Mouse (Mus musculus) hindlimb bud, embryonic 11.5 days (tissue): ENCODE measurements around the gene Vsig10.
A peak's percentile ranks its signal among the peaks of the same experiment; 100 is the strongest.
"Not testable (repeated sequence)": the region's sequence is repeated elsewhere in the genome, so short reads cannot be mapped to it uniquely, and the experiment has no call there.

Experiments used
- DNase-seq: peaks from one replicate; pipeline ENCODE4 v3.0.0-alpha.2; 2012; ENCODE audit warnings: low read depth, low spot score; ENCODE audit errors: extremely low spot score

Gene Vsig10

DNA sequence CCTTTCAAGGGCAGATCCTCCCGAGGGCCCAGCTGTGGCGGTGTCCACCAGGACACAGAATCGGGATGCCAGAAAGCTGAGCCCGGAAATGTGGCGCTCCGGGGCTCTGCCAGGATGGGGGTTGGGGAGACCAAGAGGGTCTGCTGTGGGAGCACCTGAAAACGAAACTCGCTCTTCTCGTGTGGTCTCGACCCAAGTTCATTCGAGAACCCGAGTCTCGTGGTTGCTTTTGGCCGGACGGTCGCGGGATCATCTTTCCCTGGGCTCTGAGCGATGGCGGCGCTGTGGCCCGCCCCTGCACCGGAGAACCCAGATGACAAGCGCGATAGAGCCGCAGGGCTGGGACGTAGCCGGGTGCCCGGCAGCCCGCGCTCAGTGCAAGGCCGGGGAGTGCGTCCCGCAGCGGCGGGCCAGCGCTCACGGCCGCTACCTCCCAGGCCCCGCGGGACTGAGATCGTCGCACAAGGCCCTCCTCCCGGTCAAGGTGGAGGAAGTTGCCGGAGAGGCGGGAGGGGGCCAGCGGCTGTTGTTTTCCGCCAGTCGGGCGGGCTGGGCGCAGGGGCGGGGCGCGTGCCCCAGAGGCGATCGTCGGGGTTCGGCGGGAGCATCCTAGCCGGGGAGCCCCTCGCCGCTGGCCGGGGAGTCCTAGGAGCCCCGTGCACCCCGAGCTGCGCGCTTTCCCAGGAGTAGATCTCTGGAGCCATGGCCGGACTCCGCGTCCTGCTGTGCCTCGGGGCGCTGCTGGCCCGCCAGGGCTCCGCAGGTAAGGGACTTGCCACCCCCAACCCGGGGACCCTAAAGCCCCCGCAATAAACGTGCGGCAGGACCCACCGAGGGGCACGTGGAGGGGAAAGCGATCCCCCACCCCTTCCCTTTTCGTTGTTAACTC lies at the start of gene Vsig10:
Gene Vsig10, plus strand, starts transcription at position 343 of the 889 bp plus-strand sequence.
- DNase-seq, result no peak

DNA sequence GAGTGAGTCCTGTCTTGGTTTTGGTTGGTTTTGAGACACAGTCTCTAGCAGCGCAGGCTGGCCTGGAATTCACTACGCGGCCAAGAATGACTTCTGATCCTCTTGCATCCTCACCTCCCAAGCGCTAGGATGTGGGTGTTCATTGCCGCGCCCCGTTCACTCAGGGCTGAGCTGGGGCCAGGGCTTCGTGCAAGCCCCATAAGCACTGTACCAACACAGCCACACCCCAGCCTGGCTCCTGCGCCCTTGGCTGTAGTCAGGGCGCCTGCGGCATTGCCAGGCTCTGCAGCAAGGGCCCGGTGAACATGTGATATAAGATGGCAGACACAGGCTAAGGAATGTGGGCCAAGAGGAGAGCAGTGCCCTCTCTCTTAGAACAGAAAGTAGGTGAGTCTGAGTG lies 49.5 kb upstream of the Vsig10 start:
- DNase-seq, result no peak

DNA sequence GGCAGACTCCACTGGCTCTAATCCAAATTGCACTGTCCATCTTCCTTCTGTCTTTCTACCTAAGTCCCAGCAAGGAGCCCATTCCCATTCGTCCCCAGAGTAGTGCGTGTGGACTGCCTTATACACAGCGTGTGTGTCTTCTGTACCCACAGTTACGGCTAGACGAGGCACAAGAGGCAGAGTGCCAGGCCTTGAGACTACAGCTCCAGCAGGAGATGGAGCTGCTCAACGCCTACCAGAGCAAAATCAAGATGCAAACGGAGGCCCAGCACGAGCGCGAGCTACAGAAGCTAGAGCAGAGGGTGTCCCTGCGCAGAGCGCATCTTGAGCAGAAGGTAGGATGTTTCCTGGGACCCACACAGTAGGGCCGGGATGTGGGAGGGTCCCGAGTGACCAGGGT lies 46.9 kb upstream of the Vsig10 start:
- no peak for DNase-seq

DNA sequence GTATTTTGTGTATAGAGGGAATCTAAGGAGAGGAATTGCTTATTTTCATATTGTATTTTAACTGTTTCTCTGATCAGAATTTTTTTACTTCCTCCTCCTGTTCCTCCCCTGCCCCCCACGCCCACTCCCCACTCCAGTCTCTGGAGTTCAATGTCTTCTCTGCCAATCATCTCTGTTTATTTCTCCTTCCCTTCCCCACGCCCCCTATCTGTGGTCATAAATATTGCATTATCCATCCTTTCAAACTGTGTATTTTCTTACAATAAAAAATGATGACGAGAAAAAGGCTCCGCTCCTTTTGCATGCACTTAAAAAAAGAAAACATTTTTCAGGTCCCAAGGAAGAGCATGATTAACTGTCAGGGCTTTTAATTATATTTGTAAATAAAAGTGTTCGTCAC lies 44.1 kb upstream of the Vsig10 start:
- no peak for DNase-seq

DNA sequence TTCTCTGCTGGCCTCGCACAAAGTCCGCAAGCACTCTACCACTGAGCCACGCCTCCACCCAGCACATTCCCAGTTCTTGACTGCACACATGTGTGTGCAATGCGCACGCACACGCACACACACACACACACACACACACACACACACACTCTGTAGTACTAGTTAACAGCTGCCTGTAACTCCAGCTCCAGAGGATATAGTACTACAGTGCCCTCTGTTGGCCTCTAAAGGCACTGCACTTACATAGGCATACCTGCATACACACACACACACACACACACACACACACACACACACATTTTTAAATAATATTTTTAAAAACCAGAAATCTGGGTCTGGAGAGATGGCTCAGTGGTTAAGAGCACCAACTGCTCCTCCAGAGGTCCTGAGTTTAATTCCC lies 41.1 kb upstream of the Vsig10 start:
- DNase-seq, result no peak

DNA sequence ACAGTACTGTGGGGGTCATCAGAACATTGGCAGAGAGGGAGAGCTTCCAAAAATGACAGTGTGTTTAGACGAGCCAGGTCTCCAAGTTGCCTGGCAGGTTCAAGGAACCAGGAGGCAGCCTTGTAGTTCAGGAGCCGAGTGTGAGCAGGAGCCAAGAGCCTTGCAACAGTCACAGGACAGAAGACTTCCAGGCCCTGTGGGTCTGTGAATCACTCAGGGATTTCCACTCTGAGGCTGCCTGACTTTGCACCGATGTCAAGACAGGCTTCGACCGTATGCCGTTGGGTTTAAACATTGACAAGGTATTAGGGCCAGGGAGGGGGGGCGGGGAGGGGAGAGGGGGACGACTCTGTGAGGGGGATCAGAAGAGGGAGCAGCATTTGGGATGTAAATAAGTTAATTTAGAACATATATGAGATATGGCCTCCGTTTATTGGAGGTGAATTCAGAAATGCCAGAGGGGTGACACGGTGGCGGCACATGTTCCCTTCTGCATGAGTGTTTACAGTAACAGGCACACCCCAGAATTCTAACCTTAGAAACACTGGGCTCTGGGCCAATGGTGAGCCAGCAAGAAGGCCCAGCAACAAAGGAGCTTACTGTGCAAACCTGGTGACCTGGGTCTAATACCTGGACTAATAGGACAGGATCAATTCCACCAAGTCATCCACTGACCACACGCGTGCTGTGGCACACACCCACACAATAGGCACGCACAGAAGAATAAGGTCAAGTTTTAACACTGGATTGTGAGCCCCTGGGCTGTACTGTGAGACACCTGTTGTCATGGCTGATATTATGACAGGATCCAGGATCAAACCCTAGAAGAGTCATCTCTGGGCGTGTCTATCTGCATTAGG lies 39.8 kb upstream of the Vsig10 start:
- no peak for DNase-seq

DNA sequence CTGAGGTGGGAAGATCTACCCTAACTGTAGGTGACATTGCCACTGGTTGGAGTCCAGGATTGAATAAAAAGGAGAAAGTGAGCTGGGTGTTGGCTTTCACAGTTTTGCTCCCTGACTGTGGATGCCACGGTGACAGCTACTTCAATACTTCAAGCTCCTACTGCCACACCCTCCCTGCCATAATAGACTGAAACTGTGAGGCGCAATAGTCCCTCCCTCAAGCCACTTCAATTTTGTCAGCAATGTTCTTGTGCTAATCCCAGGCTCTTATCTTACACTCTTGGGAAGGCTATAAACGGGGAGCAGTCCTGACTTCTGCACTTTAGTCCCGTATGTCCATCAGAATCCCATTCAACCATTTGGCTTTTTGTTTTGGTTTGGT lies 39.2 kb upstream of the Vsig10 start:
- DNase-seq, result no peak

DNA sequence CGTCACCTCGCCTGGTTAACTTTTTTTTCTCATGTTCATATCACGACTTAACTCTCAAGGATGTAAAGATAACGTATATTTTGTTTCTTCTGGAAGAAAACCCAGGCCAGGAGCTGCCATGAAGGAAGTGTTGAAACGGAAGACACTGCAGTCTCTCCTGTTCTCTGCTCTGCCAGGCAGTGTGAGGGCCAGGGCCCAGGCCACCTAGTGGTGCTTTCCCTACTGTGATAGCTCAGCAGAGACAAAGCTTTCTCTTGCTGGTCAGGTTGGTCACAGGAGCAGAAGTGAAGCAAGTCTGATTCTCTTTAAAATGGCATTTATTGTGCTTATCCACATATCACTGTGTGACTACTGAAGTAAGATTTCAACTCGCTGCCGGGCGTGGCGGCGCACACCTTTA lies 37.3 kb upstream of the Vsig10 start:
- no peak for DNase-seq

DNA sequence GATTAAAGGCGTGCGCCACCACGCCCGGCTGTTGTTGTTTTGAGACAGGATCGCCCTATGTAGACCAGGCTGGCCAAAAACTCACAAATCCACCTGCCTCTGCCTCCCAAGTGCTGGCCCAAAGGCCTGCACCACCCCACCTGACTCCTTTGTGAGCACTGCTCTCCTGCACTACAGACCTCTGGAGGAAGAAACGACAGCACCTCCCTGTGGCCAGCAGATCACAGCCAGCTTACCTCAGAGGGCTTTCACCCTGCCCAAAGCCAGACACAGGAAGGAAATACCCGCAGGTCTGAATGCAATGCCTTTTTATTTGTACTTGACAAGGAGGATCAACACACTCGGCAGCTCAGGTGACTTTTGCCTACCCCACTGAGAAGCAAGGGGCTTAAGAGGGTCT lies 36.5 kb upstream of the Vsig10 start:
- DNase-seq, result no peak

DNA sequence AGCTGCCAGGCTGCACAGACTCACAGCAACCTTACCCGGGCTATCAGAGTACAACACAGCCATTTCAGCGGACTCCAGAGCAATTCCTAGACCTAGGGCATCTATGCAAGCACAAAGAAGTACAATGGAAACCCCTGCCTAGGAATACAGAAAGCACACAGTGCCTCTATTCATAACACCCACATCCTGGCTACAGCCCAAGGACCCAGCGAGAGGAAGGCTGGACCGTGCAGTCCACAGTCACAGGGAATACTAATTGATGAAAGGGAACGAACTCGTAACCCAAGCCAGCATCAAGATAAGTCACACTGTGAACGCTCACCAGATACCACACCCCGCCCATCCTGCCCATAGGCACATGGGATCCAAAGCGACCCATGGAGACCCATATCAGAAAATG lies 34.9 kb upstream of the Vsig10 start:
- no peak for DNase-seq

DNA sequence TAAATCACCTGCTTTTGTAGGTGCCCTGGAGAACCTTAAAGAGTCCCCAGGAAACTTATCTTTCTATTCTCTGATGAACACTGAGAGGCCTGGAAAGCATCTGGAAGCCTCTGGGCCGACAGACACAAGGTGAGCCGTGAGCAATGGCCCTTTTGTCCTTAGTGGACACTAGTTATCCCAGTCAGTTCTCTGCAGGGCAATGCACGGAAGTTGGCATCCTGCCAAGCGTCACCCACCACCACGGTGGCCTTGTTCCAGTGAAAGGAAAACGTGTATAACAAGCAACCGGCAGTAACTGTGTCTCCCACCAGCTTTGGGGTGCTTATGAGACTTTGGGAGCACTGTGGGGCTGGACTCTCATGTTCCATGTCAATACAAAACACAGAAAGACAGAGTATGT lies 34.2 kb upstream of the Vsig10 start:
- no peak for DNase-seq

DNA sequence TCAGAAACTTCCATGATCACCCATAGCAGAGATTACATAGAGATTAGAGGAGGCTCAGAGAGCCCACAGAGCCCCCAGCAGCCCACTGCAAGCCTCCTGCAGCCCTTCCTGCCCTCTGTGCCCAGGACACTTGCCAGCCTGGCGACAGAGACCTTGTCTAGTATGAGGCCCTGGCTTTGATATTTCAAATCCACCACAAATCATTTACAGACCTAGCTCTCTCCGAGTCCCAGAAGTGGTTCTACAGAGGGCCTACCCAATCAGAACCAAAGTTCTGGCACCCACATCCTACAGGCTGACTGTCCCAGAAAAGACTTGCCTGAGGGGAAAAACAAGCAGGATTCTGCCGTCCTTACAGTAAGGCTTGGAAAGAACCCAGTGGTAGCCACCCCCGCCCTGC lies 33.6 kb upstream of the Vsig10 start:
- DNase-seq, result no peak

DNA sequence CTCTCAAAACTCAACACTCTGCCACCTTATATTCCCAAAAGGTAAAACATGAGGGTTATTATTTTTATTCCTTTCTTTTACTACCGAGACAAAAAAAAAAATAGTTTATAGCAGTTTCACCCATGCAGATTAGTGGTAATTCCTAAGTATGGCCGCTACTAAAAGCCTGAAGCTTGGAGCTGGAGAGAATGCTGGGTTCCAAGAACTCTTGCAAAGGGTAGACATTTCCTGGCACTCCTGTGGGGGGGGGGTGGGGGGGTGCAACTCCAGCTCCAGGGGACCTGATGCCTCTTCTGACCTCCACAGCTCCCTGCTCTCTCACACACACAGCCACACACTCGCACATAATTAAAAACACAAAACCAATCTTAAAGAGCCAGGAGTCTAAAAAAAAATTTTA lies 32.6 kb upstream of the Vsig10 start:
- DNase-seq, result no peak

DNA sequence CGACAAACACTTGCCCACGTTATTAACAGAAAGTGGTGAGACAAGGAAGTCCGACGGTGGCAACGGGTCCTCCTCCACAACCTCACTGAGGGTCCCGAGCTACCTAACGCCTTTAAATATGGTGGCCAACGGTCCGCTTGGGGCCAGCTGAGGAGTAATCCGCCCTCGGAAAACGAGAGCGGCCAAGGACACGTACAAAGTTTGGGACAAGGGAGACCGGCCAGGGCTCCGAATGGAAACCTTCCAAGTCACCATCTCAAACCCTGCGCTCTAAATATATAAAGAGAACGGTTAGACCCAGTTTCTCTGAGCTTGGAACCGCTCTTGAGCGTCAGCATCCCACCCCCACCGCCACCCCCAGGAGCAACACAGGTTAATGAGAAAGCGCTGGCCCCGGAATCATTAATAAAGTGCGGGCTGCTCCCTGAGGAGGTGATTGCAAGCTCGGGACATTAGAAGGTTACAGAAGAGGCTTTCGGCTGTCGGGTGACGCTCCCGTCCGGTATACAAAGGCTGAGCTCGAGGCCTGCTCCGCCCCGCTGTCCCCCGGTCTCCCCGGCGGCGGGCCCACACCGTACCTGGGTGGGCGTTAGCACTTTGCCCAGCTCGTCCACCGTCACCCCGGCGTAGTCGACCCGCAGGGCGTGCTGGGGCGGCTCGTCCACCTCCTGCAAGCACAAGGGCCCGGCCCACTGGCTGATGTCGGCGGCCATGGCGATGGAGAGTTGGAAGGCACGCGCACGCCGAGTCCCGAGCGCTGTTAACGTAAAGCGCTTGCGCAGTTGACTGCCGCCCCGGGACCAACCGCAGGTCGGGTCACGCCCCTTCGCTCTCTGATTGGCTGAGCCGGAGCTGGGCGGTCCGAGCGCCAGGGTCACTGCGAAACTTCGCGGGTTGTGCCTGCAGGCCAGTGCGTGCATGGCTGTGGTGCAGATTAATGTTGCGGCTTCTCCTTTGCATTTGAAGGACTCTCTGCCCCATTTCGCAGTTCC lies 31.8 kb upstream of the Vsig10 start, which contains the start of gene Pebp1:
Gene Pebp1, minus strand, starts transcription at position 795 of the 992 bp plus-strand sequence.
- DNase-seq, result peak; percentile 78

DNA sequence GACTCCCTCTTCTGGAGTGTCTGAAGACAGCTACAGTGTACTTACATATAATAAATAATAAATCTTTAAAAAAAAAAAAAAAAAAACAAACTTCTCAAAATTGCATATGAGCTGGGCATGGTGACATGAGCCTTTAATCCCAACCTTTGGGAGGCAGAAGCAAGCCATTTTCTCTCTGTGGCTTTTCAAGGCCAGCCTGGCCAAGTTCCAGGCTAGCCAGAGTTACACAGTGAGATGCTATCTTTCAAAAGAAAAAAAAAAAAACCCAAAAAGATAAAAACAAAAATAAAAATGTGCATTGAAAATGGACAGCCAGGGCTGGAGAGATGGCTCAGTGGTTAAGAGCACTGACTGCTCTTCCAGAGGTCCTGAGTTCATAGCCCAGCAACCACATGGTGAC lies 29.2 kb upstream of the Vsig10 start:
- DNase-seq, result no peak

DNA sequence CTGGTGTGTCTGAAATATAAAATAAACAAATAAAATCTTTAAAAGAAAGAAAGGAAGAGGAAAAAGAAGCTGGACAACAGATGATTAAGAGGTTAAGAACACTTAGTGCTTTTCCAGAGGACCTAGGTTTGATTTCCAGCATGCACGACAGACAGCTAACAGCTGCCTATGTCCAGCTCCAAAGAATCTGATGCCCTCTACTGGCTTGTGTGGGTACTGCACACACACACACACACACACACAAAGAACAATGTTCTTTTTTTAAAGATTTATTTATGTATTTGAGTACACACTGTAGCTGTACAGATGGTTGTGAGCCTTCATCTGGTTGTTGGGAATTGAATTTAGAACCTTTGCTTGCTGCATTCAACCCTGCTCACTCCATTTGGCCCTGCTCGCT lies 28.8 kb upstream of the Vsig10 start:
- no peak for DNase-seq

DNA sequence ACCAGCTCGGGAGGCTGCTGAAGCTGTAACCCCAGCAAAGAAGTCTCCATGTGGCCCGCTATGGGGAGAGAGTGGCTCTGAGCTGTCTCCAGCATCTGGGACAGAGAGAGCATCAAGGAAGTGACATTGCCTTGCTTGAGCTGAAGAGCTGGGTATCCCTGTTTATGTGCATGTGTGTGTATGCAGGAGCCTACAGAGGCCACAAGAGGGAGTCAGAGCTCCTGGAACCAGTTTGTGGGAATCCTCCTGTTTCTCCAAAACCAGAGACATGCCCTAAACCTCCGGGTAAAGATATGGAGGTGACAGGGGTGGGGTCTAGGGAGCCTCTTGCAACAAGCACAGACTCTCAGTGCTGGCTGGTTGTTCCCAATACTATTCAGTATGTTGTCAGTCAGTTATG lies 27.6 kb upstream of the Vsig10 start:
- no peak for DNase-seq

DNA sequence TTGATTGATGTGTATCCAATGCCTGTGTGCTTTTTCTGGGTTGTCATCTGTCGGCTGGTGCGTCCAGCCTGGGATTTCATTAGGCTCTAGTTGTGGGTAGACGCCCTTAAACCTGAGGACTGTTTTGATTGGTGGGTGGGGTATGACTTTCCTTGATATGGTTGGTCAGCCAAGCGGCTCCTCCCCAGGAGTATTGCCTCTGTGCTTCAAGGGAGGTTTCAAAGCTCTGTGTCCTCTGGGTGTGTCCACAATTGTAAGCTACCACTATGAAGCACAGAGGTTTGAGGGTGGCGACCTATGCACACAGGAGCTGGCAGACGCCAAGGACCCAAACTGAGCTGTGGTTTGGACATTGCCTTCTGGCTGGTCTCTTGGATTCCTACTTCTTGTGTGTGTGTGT lies 26.3 kb upstream of the Vsig10 start:
- no peak for DNase-seq

DNA sequence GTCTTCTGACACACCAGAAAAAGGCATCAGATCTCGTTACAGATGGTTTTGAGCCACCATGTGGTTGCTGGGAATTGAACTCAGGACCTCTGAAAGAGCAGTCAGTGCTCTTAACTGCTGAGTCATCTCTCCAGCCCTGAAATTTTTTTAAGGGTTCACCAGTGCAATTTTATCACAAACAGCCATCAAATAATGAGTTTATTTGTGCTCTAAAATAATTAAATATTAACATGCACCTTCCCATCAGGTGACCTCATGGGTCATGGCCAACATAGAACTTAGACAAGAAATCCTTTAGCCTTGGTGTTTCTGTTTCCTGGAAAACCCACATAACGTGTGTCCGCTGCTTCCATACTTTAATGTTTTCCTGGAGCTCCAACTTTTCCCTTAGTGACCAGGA lies 25.1 kb upstream of the Vsig10 start:
- not testable (repeated sequence) for DNase-seq

DNA sequence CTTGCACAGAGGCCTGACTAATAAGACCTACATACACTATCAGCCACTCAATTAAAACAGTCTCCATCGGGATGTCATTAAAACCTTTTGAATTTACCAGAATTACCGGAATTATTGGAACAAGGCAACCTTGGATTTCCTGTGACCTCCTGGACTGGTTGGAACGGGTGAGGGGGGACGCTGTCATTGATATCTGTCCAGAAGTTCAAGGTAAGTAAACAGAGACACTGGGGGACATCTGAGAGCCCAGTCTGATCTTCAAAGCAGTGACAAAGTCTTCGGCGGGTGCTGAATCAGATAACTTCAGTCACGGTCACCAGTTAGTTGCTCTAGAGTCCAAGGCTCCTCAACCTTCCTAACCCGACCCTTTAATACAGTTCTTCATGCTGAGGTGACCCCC lies 23.9 kb upstream of the Vsig10 start:
- DNase-seq, result no peak

DNA sequence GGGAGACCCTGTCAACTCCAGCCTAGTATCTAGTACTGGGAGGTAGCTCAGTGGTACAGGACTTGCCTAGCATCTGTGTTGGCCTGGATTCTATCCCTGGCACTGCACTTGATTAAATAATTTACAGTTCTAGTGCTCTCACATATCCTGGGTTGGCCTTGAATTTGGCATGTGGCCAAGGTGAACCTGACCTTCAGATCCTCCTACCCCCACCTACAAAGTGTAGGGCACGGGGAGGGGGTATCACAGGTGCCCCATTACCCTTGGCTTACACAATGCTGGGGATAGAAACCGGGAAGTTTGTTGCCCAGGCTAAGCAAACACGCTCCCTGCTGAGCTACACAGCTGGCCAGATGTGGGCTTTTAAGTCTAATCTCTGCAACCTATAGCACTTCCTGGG lies 16.0 kb upstream of the Vsig10 start:
- DNase-seq, result no peak
